Mouse (Mus musculus) left cerebral cortex, postnatal 25 days (tissue): ENCODE data around the gene Gsk3b. TPM values are rescaled to one million over a fixed set of nuclear protein-coding genes. Genes with fewer than 3 reads are reported as not detected.

Experiments used
- total RNA-seq, 2 experiments: library from RNA; stranded (reverse); gene quantifications; 2 replicates each; pipeline ENCODE4 v1.2.3; 2021

Gsk3b gene
- total RNA-seq, 2 experiments from 2014 or later: 177 TPM

Other genes starting within 250 kb of the Gsk3b start
- gene Gm36028, start 227.9 kb upstream of the Gsk3b start, total RNA-seq: not detected
- 100 to 1,000 TPM; 101 to 106 TPM for gene Lrrc58, start 220.6 kb upstream of the Gsk3b start, total RNA-seq
- under 1 TPM; 0.46 to 0.48 TPM for gene Gpr156, start 172.5 kb upstream of the Gsk3b start, total RNA-seq
- not detected for gene Nr1i2, start 205.8 kb downstream of the Gsk3b start, total RNA-seq